Mouse (Mus musculus): ENCODE results near the gene Tor1aip2.

Tor1aip2 gene

GRCm38 (mm10) chr1:156041451-156042241 lies 6.4 kb downstream of the Tor1aip2 start:
- no peak for DNase-seq (ENCODE audit: low spot score)

GRCm38 (mm10) chr1:156042481-156042880 lies 7.3 kb downstream of the Tor1aip2 start:
- DNase-seq (ENCODE audit: low spot score) = no peak

DNA sequence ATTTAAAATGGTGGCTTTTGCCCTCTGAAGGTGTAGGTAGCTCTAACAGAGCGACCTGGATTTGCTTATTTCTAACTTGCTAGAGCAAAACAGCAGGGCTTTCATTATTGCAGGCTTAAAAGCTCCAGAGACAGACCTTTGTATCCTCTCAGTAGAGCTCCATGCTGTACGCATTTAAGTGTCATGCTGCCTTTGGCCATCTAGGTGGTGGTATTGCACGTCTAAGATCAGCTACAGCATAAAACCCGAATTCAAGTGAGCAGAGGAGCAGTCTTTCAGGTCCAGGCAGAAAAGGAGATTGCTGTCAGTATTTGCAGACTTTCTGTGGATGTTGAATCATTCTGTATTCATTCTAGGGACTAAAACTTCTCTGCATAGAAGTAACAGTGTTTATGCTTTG lies 7.8 kb downstream of the Tor1aip2 start:
- peak; percentile 49 for DNase-seq (ENCODE audit: low spot score)

- DNase-seq (ENCODE audit: low spot score) = no peak
Measured at GRCm38 (mm10) chr1:156044211-156044611, 9.0 kb downstream of the Tor1aip2 start.

GRCm38 (mm10) chr1:156046688-156047087 lies 11.5 kb downstream of the Tor1aip2 start:
- no peak for DNase-seq (ENCODE audit: low spot score)

DNA sequence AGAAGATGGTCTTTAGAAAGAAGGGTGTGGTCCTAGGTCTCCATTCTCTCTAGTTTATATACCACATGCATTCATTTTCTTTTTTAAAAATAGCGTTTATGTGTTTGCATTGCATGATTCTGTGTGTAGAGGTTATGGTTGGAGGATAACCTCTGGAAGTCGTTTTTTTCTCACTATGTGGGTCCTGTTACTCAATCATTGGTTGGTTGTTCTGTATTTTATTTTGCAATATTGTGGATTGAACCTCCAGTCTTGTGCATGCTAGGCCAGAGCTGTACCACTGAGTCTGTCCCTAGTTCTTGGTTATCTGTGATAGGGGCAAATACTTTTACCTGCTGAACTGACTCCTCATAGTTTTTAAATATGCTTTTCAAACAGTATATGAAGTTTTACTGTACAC lies 23.0 kb downstream of the Tor1aip2 start:
- DNase-seq (ENCODE audit: low spot score) = no peak

- no peak for DNase-seq (ENCODE audit: low spot score)
Measured at GRCm38 (mm10) chr1:156062193-156062592, 27.0 kb downstream of the Tor1aip2 start.

DNA sequence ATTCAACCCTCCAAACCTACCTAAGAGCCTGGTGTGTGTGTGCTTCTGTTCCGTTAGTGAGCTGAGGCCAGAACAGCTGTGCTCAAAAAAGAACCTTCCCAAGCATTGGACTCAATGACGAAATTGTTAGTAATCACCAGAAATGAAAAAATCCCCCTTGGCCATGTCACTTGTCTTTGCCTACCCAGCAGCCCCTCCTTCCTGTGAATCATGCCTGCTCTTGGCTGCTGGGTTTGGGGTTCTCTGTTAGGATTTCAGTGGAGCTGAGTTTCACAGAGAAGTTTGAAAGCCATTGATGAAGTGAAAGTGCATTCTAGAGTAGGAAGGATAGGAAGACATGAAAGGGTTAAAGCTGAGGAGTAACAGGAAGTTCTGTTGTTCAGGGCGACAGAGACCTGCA lies 30.9 kb downstream of the Tor1aip2 start:
- DNase-seq (ENCODE audit: low spot score) = no peak

DNA sequence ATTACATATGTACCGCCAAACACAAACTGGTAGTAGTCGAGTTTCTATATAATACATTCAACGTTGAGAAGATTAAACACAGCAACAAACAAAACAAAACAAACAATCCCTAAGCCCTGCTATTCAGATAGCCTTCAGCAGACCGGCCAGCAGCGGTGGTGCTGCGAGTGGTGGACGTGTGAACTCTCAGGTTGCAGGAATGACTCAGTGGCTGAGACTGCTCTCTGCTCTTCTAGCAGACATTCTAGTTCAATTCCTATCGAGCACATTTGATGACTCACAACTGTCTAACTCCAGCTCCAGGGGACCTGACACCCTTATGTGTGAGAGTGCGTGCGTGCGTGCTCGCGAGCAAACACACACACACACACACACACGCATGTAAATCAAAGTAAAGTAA lies 34.9 kb downstream of the Tor1aip2 start:
- DNase-seq (ENCODE audit: low spot score) = no peak

DNA sequence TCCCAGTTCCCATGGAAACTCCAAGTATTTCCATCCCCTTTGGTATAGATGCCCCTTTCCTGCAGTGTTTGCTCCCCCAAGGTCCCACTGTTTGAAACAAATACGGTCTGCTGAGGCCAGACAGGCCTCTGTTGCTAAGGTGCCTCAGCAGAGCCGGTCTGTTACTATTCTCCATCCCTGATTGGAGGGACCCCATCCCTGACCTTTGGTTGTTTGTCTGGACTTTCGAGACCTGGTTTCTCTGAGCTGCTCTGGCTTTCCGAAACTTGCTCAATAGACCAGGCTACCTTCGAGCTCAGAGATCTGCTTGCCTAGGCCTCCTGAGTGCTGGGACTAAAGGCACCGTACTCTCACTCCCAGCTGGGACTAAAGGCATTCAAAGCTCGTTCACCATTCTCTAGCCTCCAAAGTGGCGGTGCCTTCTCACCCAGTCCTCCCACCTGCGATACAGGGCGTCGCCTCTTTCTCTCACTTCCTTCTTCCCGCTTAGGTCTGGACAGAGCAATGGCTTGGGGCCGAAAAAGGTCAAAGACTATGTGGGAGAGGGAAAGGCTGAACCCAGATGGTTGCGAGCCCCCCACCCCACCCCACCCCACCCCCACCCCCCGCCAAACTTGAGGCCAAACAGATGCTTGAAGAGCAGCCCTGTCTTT lies 38.1 kb downstream of the Tor1aip2 start:
- no peak for DNase-seq (ENCODE audit: low spot score)

DNA sequence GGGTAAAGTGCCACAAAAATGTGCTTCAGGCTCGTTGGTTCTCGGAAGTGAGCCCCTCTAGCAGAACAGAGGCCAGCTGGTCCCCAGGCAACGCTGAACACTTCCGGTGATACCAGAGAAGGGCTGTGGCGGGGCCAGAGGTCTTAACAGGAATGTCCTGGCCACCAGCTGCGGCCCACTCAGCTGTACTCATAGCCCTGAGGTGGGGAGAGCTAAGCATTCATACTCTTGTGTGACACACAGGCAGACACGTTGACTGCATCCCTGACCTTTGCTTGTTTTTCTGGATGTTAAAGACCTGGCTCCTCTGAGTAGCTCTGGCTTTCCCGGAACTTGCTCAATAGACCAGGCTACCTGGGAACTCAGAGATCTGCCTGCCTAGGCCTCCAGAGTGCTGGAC lies 39.4 kb downstream of the Tor1aip2 start:
- peak; percentile 58 for DNase-seq (ENCODE audit: low spot score)

GRCm38 (mm10) chr1:156076474-156076873 lies 41.3 kb downstream of the Tor1aip2 start:
- DNase-seq (ENCODE audit: low spot score) = no peak

DNA sequence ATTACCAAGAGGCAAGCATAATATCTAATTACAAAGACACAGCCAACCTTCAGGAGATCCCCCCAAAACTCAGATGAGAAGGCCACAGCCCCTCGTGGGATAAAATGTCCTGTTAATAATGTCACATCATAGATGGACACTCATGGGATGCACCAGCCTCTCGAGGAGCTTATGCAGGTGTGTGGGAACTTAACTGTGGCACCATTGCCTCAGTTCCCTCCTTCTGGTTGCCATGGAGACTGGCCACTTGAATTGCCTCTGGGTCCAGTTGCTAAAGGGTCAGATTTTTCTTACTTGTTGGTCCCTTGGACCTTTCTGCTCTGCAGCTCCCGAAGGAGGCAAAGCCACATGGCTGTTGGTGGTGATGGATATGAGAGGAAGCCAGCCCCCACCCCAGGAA lies 42.5 kb downstream of the Tor1aip2 start:
- no peak for DNase-seq (ENCODE audit: low spot score)

DNA sequence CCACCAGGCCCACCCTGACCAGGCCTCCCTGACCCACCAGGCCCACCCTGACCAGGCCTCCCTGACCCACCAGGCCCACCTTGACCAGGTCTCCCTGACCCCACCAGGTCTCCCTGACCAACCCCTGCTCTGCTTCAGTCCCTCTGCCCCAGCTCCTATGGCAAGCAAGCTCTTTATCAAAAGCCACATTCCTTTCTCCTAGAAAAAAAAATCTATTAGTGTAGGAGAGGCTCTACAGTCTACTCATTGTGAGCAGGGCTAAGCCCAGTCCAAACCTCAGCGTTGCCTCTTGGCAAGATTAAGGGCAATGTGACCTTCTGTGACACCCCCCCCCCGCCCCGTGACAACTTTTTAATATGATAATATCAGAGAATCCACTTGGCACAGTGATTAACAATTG lies 49.4 kb downstream of the Tor1aip2 start:
- no peak for DNase-seq (ENCODE audit: low spot score)

DNA sequence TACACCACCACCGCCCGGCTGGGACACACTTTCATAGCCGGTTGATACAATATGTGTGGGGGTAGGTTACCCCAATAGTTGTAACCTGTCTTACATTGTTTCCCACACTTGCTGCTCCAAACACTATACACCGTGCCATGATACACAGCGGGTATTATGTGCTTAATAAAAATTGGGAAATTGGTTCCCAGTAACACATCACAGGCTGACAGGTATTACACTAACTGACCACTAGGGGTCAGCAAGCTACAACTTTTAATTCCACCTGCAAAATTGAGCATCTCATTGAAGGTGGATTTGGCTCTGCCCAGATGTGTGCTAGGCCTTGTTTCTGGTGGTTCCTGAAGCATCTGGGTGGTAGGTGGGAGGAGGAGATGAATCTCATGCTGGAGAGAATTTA lies 50.6 kb downstream of the Tor1aip2 start:
- no peak for DNase-seq (ENCODE audit: low spot score)

DNA sequence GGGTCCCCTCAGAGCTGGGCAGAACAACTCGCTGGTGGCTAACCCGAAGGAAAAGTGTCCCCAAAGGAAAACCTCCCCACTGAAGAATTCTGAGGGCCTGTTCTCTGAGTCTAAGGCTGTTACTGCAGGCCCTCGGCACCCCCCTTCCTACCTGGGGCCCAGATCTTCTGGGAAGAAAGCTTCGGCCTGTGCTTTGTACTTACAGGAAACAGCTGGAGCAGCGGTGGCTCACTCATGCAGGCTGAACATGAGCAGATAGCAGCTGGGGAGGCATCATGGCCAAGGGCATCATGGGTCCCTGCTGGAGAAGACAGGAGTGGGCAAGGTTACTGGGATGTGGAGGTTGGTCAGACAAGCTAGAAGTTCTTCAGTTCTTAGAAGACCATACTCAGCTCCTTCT lies 52.4 kb downstream of the Tor1aip2 start:
- no peak for DNase-seq (ENCODE audit: low spot score)

DNA sequence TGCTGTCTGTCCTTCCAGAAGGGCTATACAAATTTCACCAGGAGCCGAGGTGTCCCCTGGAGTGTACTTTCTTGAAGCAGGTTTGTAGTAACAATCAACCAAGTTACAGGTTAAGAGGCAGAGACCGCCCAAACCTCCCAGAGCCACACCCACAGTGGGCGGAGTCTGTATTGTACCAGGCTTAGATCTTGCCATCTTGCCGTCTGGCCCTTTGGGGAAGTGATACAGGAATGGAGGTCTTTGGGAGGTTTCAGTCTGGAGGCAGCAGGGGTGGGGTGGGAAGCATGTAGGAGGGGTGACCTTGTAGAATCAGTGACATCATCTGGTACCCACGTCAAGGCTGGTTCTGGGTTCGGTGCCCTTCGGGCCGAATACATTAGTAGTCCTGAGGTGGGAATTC lies 54.4 kb downstream of the Tor1aip2 start:
- DNase-seq (ENCODE audit: low spot score) = no peak

DNA sequence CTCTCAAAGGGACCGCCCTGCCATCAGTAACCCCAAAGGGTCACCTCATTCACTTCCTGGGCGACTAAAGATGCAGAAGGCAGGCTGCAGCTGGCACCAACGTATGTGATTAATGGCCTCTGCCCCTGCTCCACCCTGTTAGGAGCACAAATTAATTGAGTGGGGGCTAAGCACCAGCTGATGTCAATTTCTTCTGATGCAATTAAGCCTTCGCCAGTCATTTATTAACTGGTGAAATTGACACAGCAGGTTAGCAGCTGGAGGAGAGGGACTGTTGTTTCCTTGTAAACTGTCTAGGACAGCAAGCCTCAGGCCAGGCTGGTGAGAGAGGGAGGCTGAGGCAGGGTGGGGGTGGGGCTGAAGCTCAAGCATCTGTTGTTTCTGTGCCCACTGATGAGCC lies 54.8 kb downstream of the Tor1aip2 start:
- DNase-seq (ENCODE audit: low spot score) = no peak

- DNase-seq (ENCODE audit: low spot score) = no peak
Measured at GRCm38 (mm10) chr1:156091811-156092210, 56.6 kb downstream of the Tor1aip2 start.

DNA sequence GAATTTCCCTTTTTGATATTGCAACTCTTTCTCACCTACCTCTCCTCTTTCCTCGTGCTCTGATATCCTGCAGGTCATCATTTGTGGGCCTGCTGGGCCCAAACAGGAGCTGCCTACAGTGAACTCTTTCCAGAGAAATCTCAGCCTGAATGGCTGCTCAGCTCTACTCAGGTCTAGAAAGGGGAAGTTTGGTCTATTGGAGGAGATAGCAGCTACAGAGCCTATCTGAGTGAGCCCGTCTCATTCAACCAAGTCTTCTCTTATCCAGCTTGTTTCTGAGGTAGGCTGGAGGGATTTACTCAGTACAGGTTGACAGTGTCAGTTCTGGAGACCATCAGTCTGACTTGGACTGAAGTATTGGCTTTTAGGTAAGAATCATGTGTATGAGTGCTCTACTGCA lies 68.6 kb downstream of the Tor1aip2 start:
- no peak for DNase-seq (ENCODE audit: low spot score)

- peak; percentile 61 for DNase-seq (ENCODE audit: low spot score)
Measured at GRCm38 (mm10) chr1:156105381-156105780, 70.2 kb downstream of the Tor1aip2 start.

DNA sequence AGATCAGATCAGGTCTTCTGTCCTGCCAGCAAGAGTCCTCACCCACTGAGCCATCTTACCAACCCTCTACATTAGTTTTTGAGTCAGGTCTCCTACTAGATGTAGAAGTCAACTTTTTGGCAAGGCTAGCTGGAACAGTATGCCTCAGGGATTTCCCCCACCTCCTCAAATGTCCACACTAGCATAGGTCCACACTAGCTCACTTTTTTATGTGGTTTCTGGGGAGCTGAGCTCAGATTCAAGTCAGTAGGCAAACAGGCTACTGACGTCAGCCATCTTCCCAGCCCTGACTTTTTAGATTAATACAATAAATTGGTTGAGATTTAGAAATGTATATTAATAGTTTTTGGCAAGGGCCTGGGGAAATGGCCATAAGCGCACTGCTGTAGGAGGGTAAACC lies 72.2 kb downstream of the Tor1aip2 start:
- DNase-seq (ENCODE audit: low spot score) = no peak

DNA sequence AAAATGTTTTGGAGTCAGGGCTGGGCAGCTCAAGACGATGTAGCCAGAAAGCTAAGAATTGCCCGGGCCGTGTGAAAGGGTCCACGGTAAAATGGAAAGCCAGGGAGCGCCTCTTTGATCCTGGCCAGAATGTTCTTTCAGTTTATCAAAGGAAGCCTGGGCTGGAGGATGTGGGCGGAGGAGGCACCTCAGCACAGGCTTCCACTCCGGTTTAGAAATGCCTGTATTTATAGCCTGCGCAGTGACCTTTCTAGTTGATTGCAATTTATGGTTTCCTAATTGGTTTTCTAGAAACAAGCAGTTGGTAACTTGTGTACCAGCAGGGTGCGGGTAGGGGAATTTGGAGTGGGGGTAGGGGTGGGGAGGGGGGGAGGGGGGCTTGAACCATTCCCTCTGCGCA lies 73.2 kb downstream of the Tor1aip2 start:
- DNase-seq (ENCODE audit: low spot score) = no peak

DNA sequence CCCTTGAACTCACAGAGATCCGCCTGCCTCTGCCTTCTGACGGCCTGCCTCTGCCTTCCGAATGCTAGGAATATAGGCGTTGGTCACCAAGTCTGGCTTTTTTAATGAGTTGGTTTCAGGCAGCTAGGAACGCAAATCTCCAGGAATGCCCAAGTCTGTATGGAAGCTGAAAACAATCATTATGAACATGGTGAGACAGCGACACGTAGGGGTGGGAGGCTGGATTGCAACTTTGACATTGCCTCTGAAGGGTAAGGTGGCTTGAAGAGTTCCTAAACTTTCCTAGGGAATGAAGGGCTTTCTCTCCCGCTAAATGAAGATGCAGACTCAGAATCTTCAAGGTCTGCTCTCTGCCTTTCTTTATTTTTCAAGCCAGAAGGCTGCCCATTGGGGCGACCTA lies 75.9 kb downstream of the Tor1aip2 start:
- peak; percentile 67 for DNase-seq (ENCODE audit: low spot score)
